In genomic region chr4:108608651-108609050, GRCm38 (mm10) we compare ENCODE assay signal across 17 mouse cellular contexts.
"Had no signal": no experiment of that assay in that cellular context is flagged by ENCODE, and none has a peak within 500 bp of the region (broad histone marks: within the 10 kb centered on the region; RNA-seq: fewer than 3 reads in every experiment).

No protein-coding gene starts in this region.

- H3K9me3 ChIP-seq: midbrain, embryonic 10.5 days; midbrain, embryonic 12.5 days; neural tube, embryonic 13.5 days; neural tube, embryonic 15.5 days had no signal

- H3K4me3 ChIP-seq: midbrain, embryonic 10.5 days; midbrain, embryonic 12.5 days; myocyte; neural tube, embryonic 13.5 days; neural tube, embryonic 15.5 days had no signal

- DNase-seq: lung, embryonic 14.5 days; lung, postnatal 10 days; lung, postnatal 4 days; midbrain, embryonic 14.5 days; retina, postnatal 1 day; right cerebral cortex, adult 18-20 months; right cerebral cortex, postnatal 25 days; right cerebral cortex, postnatal 4 days; spleen, adult 18-20 months; thymus, adult 18-20 months; thymus, postnatal 14 days; thymus, postnatal 36 days had no signal

- H3K27ac ChIP-seq: midbrain, embryonic 10.5 days; midbrain, embryonic 12.5 days; neural tube, embryonic 13.5 days; neural tube, embryonic 15.5 days had no signal

- H3K27me3 ChIP-seq: midbrain, embryonic 12.5 days; neural tube, embryonic 13.5 days; neural tube, embryonic 15.5 days had no signal

- H3K4me1 ChIP-seq: midbrain, embryonic 10.5 days; midbrain, embryonic 12.5 days; neural tube, embryonic 13.5 days; neural tube, embryonic 15.5 days had no signal
